Mouse (Mus musculus) adrenal gland, postnatal 4 days (tissue): Measurements from ENCODE around the gene Col27a1. TPM values are rescaled to one million over a fixed set of nuclear protein-coding genes. Genes with fewer than 3 reads are reported as not detected.
A peak's percentile ranks its signal among the peaks of the same experiment; 100 is the strongest.

Source experiments
- DNase-seq, 2 experiments: peaks; one replicate each; pipeline ENCODE4 v3.0.0; 2021 to 2022; ENCODE audit warnings: low spot score in 2 of 2, mixed read lengths in 2 of 2
- microRNA-seq: library from miRNA; unstranded; fragments of <30 nt; microRNA quantifications from one replicate; pipeline ENCODE4 v1.2.0, GENCODE M21; 2021
- total RNA-seq, 2 experiments: library from RNA; stranded (reverse); gene quantifications; 2 replicates each; pipeline ENCODE4 v1.2.3; 2021

The Col27a1 gene
- total RNA-seq, 2 experiments from 2014 or later, result 17.2 to 20.8 TPM

DNA sequence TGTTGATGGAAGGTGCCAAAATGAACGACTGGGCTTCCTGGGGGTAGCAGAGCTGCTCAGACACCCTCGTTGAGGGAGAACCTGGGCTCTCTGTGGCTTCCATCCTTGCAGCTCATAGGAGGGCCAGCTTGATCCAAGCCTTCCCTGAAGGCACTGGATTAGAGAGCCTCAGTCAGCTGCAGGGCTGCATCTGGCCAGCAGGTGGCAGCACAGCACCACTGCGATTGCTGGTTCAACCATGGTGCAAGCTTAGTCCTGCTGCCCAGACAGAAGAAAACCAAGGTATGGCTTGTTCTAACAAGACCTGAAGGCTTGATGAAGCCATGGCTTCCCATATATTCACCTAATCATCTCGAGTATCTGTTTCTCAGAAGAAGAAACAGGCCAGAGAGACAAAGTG lies 154.8 kb downstream of the Col27a1 start:
- DNase-seq, result peak; percentile 74 to 87

DNA sequence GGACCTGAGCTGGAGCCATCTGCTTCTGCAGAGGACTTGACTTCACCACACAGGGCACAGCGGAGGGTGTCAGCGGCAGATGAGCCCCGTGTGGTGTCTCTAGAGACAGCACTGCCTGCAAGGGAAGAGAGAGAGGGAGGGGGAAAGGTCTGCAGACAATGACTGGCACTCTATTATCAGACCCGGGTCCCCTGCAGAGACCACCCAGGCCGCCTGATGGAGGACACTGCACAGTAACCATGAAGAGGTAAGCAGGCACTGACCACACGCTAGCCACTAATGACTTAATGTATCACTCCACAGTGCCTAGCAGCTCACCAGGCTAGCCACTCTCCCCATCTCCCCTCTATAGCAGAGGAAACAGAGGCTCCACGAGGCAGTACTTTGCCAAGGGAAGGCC lies 157.1 kb downstream of the Col27a1 start:
- DNase-seq, result no peak

DNA sequence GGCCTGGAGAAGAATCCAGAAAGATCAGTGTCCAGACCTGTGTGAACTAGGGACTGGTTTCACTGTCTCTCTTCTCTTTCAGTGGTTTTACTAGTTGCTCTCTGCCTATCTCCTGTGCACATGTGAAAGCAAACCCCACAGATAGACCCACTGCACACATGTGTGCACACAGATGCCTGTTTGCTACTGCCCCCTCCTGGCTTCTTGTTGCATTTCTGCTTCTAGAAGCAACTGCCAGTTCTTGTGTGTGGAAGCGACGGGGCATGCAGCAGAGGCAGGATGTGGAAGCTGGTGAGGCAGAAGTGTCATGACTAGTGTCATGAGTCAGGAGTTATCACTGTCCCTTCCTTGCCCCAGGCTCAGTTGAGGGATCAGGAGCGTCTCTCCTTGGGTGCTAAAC lies 158.1 kb downstream of the Col27a1 start:
- no peak for DNase-seq

DNA sequence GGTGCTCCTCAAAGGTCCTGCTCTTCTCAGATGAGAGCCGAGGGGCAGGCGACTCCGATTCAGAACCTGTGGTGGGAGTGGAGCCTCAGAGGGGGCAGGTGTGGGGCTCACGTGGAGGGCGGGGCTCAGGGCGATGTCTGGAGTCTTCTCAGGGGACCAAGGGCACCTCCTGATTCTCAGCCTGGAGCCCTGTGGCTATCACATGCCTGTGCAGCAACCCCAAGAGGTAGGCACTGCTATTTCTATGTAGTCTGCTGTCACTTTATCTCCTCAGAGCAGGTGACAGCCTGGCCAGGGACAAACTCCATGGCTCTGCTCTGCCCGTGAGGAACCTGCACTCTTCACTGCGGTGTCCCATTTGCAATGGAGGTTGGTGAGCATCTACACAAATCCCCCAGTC lies 159.6 kb downstream of the Col27a1 start:
- DNase-seq, result no peak

DNA sequence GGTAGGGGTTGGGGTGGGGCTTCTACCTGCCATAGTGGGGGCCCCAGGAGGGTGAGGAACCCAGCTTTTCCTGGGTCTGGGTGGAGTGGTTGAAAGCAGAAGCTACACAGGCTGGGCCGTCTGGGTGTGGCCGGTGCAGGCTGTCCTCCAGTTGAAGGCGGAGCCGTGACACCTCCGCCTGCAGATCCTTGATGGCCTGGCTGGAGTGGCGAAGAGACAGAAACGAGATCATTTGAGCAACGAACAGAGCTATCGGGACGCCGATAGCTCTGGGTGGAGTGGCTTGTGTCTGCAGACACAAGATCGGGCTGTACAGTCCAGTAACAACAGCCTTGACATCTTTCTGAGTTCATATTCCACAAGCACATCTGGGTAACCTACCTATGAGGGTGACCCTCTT lies 160.5 kb downstream of the Col27a1 start:
- DNase-seq, result no peak

DNA sequence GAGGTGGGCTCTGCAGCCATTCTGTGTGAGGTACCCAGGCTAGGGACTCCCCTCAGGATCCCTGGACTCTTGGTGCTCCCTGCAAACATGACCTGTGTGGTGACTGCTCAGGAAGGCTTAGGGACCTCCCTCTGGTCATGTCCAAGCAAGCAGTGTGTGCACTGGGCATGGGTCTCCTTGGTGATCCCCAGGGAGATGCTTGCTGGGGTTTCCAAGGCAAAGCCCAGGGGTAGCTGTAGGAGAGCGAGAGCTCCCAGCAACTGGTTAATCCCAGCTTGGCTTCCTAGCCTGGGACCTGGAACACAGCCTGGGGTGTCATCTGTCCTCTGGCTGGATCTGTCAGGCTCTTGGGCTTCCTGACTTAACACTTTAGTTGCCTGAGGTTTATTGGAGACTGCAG lies 161.6 kb downstream of the Col27a1 start:
- no peak for DNase-seq

DNA sequence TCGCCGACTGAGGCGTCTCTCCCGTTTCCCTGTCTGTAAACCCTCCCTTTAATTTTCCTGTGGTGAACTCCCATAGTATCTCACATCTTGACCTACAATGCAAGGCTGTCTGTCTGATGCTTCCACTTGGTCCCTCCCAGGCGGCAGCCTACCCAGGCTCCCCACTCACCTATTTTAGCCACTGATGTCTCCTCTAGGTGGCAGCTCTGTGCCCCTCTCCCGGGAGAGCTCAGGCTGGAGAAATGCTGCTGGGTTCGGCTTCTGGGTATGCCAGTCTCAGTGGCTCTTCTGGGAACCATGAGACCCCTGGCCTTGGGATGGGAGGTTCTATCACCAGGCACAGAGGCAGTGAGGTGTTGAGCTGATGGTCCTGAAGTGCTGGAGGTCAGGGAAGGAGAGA lies 163.7 kb downstream of the Col27a1 start:
- no peak for DNase-seq

DNA sequence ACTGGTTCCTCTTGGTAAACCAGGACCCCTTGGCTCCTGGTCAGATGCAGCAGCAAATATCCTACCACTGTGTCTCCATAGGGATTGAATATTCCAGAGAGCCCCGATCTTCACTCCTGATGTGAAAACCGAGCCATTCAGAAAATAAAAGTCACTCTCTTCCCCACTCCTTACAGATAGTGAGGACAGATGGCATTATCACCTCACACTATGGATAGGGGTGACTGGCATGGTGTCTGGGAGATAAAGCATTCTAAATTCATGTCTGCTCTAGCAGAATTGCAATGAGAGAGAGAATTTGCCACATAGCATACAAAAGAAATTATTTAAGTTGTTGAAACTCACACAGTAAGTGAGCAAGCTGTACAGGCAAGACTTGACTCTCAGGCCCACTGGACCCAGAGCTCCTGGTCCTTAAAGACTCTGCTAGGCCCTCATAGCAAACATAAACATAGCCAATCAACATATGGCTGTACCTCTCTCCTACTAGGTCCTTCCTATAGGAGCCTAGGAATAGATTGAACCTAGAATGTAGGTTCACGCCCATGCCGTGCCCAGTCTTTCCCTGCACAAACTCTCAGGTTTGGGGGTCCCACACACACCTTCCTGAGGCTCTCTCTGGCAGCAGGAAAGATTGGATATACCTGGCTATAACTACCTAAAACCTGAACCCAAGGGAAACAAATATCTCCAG lies 169.0 kb downstream of the Col27a1 start:
- no peak for DNase-seq

DNA sequence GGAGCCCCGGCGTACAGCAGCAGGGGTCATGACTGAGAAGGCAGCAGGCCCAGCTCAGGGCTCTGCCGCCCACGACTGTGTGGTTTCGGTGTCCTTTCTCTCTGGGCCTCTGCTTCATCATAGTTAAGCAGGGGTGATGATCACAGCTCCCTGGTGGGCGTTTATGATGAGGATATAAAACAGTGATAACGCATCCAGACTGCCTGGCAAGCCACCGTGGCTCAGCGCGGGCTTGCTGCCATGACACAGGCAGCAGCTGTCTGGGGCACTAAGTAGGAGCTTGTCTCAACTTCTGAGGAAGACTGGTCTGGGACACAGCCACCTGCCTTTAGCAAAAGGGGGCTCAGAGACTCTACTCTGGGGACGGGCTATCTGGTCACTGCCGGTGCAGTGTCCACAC lies 169.7 kb downstream of the Col27a1 start:
- no peak for DNase-seq

DNA sequence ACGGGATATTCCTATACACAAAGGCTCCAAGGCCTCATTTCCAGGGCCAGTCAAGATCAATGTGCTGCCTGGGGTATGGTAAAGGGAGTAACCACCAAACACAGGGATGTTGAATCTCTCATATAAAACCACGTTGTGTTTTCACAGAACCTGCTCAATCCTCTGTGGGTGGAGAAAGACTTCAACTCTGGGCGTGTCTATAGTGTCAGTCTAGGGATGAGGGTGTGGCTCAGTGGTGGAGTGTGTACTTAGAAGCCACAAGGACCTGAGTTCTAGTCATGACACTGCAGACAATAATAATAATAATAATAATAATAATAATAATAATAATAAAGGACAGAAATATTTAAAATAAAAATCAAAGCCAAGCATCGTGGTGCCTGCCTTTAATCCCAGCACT lies 170.5 kb downstream of the Col27a1 start:
- DNase-seq, result no peak

Small RNAs within 50 kb of the gene (microRNA-seq; reads per million reads assigned to microRNA genes)
- 1,305 reads per million, percentile 78 among the genes with 10 or more reads in this experiment for gene Mir455

Other genes starting within 250 kb of the Col27a1 start
- gene Zfp618, start 248.4 kb upstream of the Col27a1 start, total RNA-seq, result 10 to 100 TPM; 18.7 to 22.7 TPM
- 100 to 1,000 TPM in 1 of 2 experiments, 10 to 100 TPM in 1; 10.4 to 267 TPM for gene Ambp, start 59.2 kb upstream of the Col27a1 start, total RNA-seq
- gene Kif12, start 41.9 kb upstream of the Col27a1 start, total RNA-seq, result 10 to 100 TPM in 1 of 2 experiments, under 1 TPM in 1; 0.17 to 21.6 TPM
- 1 to 10 TPM; 1.2 to 1.6 TPM for gene Orm1, start 130.6 kb downstream of the Col27a1 start, total RNA-seq
- gene Orm3, start 142.2 kb downstream of the Col27a1 start, total RNA-seq, result 1 to 10 TPM; 1.5 to 2.1 TPM
- under 1 TPM in 1 of 2 experiments, not detected in 1; 0.59 TPM for gene Orm2, start 148.4 kb downstream of the Col27a1 start, total RNA-seq
- gene Akna, start 189.3 kb downstream of the Col27a1 start, total RNA-seq, result 1 to 10 TPM; 7.8 to 9.1 TPM